Mouse (Mus musculus) hindbrain, postnatal 0 days (tissue): ENCODE measurements around the gene Aldh3b2. TPM values are rescaled to one million over a fixed set of nuclear protein-coding genes. Genes with fewer than 3 reads are reported as not detected.

Experiments
- ATAC-seq: fragments of 200-750 bp; cut with Nextera tagmentation; 2 replicates; pipeline ENCODE4 v1.8.0; 2017; ENCODE audit warnings: mild to moderate bottlenecking, moderate TSS enrichment, moderate library complexity
- DNase-seq: peaks from one replicate; pipeline ENCODE4 v3.0.0-alpha.2; 2015; ENCODE audit warnings: low spot score
- H3K27ac ChIP-seq: fragments of 300-500 bp; sonication (generic); 2 replicates; pipeline ENCODE4 v1.5.1; 2014; ENCODE audit warnings: mild to moderate bottlenecking
- H3K27me3 ChIP-seq: fragments of 300-500 bp; sonication (generic); 2 replicates; pipeline ENCODE4 v1.6.1; 2014; ENCODE audit warnings: low read length, mixed read lengths; ENCODE audit not compliant: insufficient read depth
- H3K36me3 ChIP-seq: fragments of 300-500 bp; sonication (generic); 2 replicates; pipeline ENCODE4 v1.6.1; 2014; ENCODE audit warnings: low read length, mixed read lengths; ENCODE audit not compliant: insufficient read depth
- H3K4me1 ChIP-seq: fragments of 300-500 bp; sonication (generic); 2 replicates; pipeline ENCODE4 v1.6.1; 2014; ENCODE audit warnings: antibody characterized with exemption, low read length, mixed read lengths; ENCODE audit not compliant: insufficient read depth
- H3K4me2 ChIP-seq: fragments of 300-500 bp; sonication (generic); 2 replicates; pipeline ENCODE4 v1.6.1; 2014; ENCODE audit warnings: low read depth, mild to moderate bottlenecking, low read length, moderate library complexity, mixed read lengths
- H3K4me3 ChIP-seq: fragments of 300-500 bp; sonication (generic); 2 replicates; pipeline ENCODE4 v1.5.1; 2014; ENCODE audit warnings: low read length
- H3K9ac ChIP-seq: fragments of 300-500 bp; sonication (generic); replicated peaks from 2 replicates; pipeline ENCODE4 v1.6.1; 2014; ENCODE audit warnings: mild to moderate bottlenecking, low read length, moderate library complexity, mixed read lengths
- H3K9me3 ChIP-seq: fragments of 300-500 bp; sonication (generic); 2 replicates; pipeline ENCODE4 v1.6.1; 2016; ENCODE audit warnings: low read length, mixed read lengths
- CTCF ChIP-seq: IDR thresholded peaks from 2 replicates; pipeline ENCODE4 v1.5.1; 2016; ENCODE audit warnings: antibody characterized with exemption, control low read depth, low read depth
- WGBS: fragments of 180-500 bp; shearing (Covaris S2); extraction: QIAGEN DNeasy Blood & Tissue Kit; methylation state at CpG from one replicate; pipeline ENCODE4 v1.1.7; 2014; 5-methylcytosine and 5-hydroxymethylcytosine counted together
- polyA plus RNA-seq: library from polyadenylated mRNA; unstranded; fragments of >200 nt; fragmentation: Nextera tagmentation; extraction: Ambion mirVana; gene quantifications from 2 replicates; pipeline ENCODE4 v1.2.1, GENCODE M21; 2015
- total RNA-seq: library from RNA; depleted of rRNA; stranded (reverse); fragments of >200 nt; gene quantifications from 2 replicates; pipeline ENCODE4 v1.2.3, GENCODE M21; 2014

The Aldh3b2 gene
- total and polyA plus RNA-seq, 2 experiments from 2014 or later = 0.95 to 1.1 TPM

DNA sequence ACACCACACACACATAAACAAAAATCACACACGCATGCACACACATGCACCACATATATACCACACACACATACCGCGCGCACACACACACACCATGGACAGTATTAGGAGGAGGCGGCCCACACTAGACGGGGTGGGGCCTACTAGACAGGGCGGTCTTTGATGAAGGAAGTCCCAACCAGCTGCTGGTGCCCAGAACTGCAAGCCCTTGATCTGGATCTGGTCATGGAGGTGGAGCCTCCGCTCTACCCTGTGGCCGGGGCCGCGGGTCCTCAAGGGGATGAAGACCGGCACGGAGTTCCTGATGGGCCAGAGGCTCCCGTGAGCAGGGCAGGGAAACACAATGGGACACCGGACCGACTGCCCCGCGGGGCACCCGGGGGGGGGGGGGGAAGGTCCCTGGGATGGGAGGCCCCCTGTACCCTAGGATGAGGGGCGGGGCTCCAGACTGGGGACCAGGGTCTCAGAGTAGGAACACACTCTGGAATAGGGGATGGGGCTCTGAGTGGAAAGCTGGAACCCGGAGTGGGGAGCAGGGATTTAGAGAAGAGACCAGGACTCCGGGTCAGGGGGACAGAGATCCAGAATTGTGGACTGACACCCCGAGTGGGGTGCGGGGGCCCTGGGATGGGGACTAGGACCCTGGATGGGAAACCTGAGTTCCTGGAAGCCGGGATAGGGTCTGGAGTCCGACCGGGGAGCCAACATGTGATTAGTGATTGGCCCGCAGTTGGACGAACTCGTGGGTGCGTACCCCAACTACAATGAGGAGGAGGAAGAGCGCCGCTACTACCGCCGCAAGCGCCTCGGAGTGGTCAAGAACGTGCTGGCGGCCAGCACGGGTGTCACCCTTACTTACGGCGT, 36.9 kb upstream of the Aldh3b2 start, which contains the start of gene Unc93b1:
Unc93b1 (plus strand) TSS at position 155 of the 864 bp plus-strand sequence.
- H3K4me1 ChIP-seq = 0 out of 2 replicates have a peak, but pooled peaks cover 15% of the 10 kb centered on the region
- ATAC-seq (peak; percentile 78), DNase-seq (peak; percentile 50)
- no peaks in the 10 kb centered on the region for H3K36me3 ChIP-seq
- peak within 1 kb of the TSS; percentile 78 for H3K4me2 ChIP-seq
- H3K27ac ChIP-seq = no peak within 1 kb of the TSS
- no peaks in the 10 kb centered on the region for H3K9me3 ChIP-seq
- 7% methylated on average over 42 of the region's 42 CpGs for WGBS
- peak within 1 kb of the TSS; percentile 36 for H3K4me3 ChIP-seq
- H3K9ac ChIP-seq = peak within 1 kb of the TSS; percentile 39
- no peak for TF ChIP-seq CTCF
- H3K27me3 ChIP-seq = no peaks in the 10 kb centered on the region

- Histone ChIP-seq H3K27me3 (no peaks in the 10 kb centered on the region), H3K27ac (no peak overlapping the region), H3K9ac (peak overlapping the region; percentile 39), H3K36me3 (no peaks in the 10 kb centered on the region), H3K9me3 (no peaks in the 10 kb centered on the region), H3K4me2 (peak overlapping the region; percentile 78), H3K4me1 (0 out of 2 replicates have a peak, but pooled peaks cover 8% of the 10 kb centered on the region), H3K4me3 (peak overlapping the region; percentile 36)
- DNase-seq (peak; percentile 26), ATAC-seq (peak; percentile 50; the same call in 1 of the 2 replicates)
- TF ChIP-seq CTCF = no peak
- WGBS = 9% methylated on average over 22 of the region's 22 CpGs
Observed at GRCm38 (mm10) chr19:3935896-3936850, 36.0 kb upstream of the Aldh3b2 start.

GRCm38 (mm10) chr19:3942315-3942714, 29.8 kb upstream of the Aldh3b2 start:
- H3K4me2 ChIP-seq = no peak overlapping the region
- H3K27ac ChIP-seq = no peak overlapping the region
- H3K27me3 ChIP-seq = no peaks in the 10 kb centered on the region
- 90% methylated on average over 7 of the region's 7 CpGs for WGBS
- no peak overlapping the region for H3K4me3 ChIP-seq
- ATAC-seq (no peak), DNase-seq (no peak)
- H3K9me3 ChIP-seq = no peaks in the 10 kb centered on the region
- H3K9ac ChIP-seq = no peak overlapping the region
- no peaks in the 10 kb centered on the region for H3K36me3 ChIP-seq
- H3K4me1 ChIP-seq = no peaks in the 10 kb centered on the region
- no peak for TF ChIP-seq CTCF

DNA sequence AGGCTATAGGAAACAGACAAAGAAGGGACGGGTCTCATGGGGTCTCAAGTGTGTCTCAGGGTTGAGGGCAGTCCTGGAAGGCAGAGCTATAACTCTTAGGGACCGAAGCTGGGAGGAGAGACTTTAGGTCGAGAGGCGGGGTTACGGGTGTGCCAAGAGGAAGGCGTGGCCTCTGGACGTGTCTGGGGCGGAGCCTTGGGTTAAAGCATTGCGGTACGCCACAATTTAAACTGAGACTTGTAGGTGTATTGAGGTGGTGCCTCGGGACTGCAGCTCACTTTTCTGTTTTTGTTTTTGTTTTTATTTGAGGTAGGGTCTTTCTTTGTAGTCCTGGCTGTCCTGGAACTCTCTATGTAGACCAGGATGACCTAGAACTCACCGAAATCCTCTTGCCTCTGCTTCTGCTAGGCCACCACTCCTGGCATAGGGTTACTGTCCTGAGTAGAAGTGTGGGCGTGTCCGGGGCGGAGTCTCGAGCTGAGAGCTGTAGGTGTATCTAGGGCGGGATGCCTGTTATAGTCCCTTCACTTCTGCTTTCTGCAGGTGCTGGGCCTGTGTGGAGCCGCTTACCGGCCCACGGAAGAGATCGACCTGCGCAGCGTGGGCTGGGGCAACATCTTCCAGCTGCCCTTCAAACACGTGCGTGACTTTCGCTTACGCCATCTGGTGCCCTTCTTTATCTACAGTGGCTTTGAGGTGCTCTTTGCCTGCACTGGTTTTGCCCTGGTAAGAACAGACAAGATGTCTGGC, 29.0 kb upstream of the Aldh3b2 start:
- 29% methylated on average over 27 of the region's 27 CpGs for WGBS
- H3K4me3 ChIP-seq = no peak overlapping the region
- no peaks in the 10 kb centered on the region for H3K27me3 ChIP-seq
- TF ChIP-seq CTCF = no peak
- H3K9me3 ChIP-seq = no peaks in the 10 kb centered on the region
- H3K27ac ChIP-seq = no peak overlapping the region
- no peaks in the 10 kb centered on the region for H3K36me3 ChIP-seq
- no peaks in the 10 kb centered on the region for H3K4me1 ChIP-seq
- 0 out of 2 replicates have a peak overlapping the region, but pooled peaks have one; percentile 28 for H3K9ac ChIP-seq
- ATAC-seq (no peak), DNase-seq (no peak)
- H3K4me2 ChIP-seq = 0 out of 2 replicates have a peak overlapping the region, but pooled peaks have one; percentile 21

DNA sequence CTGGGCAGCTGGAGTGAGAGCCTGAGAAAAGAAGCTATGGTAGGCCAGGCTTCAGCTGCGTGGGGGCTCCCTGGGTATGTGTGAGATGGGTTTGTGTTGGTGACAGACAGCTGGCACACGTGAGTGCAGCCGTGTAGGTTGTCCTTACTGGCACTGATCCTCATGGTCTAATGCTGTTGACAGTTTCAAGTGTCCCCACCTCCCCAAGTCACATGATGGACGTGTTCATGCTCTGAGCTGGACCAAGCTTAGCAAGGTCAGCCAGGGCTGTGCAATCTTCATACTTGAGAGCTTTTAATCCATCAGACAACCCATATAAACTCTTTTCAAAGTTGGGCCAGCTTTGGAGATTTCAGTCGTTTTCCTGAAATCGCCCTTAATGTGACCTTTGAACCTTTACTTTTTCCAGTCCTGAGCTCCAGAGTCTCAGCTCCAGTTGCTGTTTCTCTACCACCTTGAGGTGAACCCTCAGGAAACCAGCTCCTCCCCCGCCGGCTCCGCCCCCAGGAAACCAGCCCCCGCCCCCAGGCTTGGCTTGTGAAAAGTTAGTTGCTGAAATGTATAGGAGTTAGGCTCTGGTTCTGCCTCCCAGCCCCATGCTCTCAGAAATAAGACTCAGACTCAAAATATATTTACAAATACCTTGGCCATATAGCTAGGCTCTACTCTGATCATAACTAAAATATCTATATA, 26.1 kb upstream of the Aldh3b2 start:
- Histone ChIP-seq H3K27me3 (no peaks in the 10 kb centered on the region), H3K4me2 (no peak overlapping the region), H3K9me3 (no peaks in the 10 kb centered on the region), H3K9ac (no peak overlapping the region), H3K36me3 (no peaks in the 10 kb centered on the region), H3K4me3 (no peak overlapping the region), H3K27ac (no peak overlapping the region), H3K4me1 (no peaks in the 10 kb centered on the region)
- DNase-seq = no peak
- TF ChIP-seq CTCF = no peak
- WGBS = 32% methylated on average over 10 of the region's 10 CpGs
- no peak for ATAC-seq
